Mouse (Mus musculus) midbrain, embryonic 12.5 days (tissue): ENCODE measurements around the gene Naa38. TPM values are rescaled to one million over a fixed set of nuclear protein-coding genes. Genes with fewer than 3 reads are reported as not detected.
A peak's percentile ranks its signal among the peaks of the same experiment; 100 is the strongest.
"Not testable (repeated sequence)": the region's sequence is repeated elsewhere in the genome, so short reads cannot be mapped to it uniquely, and the experiment has no call there.

Experiments used
- ATAC-seq: fragments of 200-750 bp; cut with Nextera tagmentation; 2 replicates; pipeline ENCODE4 v1.8.0; 2017; ENCODE audit warnings: low read depth, moderate TSS enrichment, moderate library complexity; ENCODE audit not compliant: low FRiP score
- H3K27ac ChIP-seq: fragments of 300-500 bp; sonication (generic); replicated peaks from 2 replicates; pipeline ENCODE4 v1.5.1; 2016; ENCODE audit warnings: mild to moderate bottlenecking
- H3K27me3 ChIP-seq: fragments of 300-500 bp; sonication (generic); 2 replicates; pipeline ENCODE4 v1.6.1; 2016; ENCODE audit warnings: mild to moderate bottlenecking
- H3K36me3 ChIP-seq: fragments of 300-500 bp; sonication (generic); 2 replicates; pipeline ENCODE4 v1.6.1; 2016
- H3K4me1 ChIP-seq: fragments of 300-500 bp; sonication (generic); 2 replicates; pipeline ENCODE4 v1.6.1; 2016
- H3K4me2 ChIP-seq: fragments of 300-500 bp; sonication (generic); replicated peaks from 2 replicates; pipeline ENCODE4 v1.6.1; 2016; ENCODE audit warnings: mild to moderate bottlenecking, moderate library complexity
- H3K4me3 ChIP-seq: fragments of 300-500 bp; sonication (generic); 2 replicates; pipeline ENCODE4 v1.5.1; 2016; ENCODE audit warnings: mild to moderate bottlenecking
- H3K9ac ChIP-seq: fragments of 300-500 bp; sonication (generic); replicated peaks from 2 replicates; pipeline ENCODE4 v1.6.1; 2016; ENCODE audit warnings: mild to moderate bottlenecking, moderate library complexity
- H3K9me3 ChIP-seq: fragments of 300-500 bp; sonication (generic); 2 replicates; pipeline ENCODE4 v1.6.1; 2016; ENCODE audit warnings: mild to moderate bottlenecking
- WGBS: fragments of 180-500 bp; shearing (Covaris S2); methylation state at CpG from one replicate; pipeline ENCODE4 v1.1.7; 2016; 5-methylcytosine and 5-hydroxymethylcytosine counted together
- polyA plus RNA-seq: library from polyadenylated mRNA; unstranded; fragments of >200 nt; fragmentation: Nextera tagmentation; extraction: Ambion mirVana; gene quantifications from 2 replicates; pipeline ENCODE4 v1.2.1, GENCODE M21; 2016

Naa38 gene
- polyA plus RNA-seq, result 98.9 and 105 TPM in 2 replicates

DNA sequence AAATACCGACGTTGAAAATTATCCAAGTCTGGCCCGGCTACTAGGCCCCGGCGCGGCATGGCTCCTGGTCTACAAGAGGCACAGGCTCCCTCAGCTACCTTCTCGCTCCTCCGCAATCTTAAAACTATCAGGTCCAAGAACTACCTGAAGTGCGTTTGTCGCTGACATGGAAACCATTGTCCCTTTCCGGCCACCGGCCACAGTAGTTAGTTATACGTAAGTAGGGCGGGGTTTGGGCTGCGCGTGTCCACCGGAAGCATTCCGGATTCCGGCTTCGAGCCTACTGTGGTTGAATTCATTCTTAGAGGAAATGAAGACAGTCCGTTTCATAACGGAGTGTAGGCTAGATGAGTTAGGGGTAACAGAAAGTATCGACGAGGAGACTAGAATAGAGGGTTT is at the start of gene Naa38, which contains the start of gene Cyb5d1:
Gene Naa38, plus strand, starts transcription at position 253 of the 399 bp plus-strand sequence.
Gene Cyb5d1, minus strand, starts transcription at position 397 of the 399 bp plus-strand sequence.
- H3K27ac ChIP-seq, result peak within 1 kb of the TSS; percentile 94
- peak within 1 kb of the TSS; percentile 81 for H3K4me2 ChIP-seq
- ATAC-seq, result peak; percentile 72
- H3K4me1 ChIP-seq, result peaks cover 42% of the 10 kb centered on the region
- peak within 1 kb of the TSS; percentile 82 for H3K9ac ChIP-seq
- peaks cover 15% of the 10 kb centered on the region for H3K36me3 ChIP-seq
- WGBS, result under 1% methylated on average over 24 of the region's 24 CpGs
- H3K27me3 ChIP-seq, result peaks cover 18% of the 10 kb centered on the region
- peak within 1 kb of the TSS; percentile 70 for H3K4me3 ChIP-seq
- H3K9me3 ChIP-seq, result not testable (repeated sequence)

DNA sequence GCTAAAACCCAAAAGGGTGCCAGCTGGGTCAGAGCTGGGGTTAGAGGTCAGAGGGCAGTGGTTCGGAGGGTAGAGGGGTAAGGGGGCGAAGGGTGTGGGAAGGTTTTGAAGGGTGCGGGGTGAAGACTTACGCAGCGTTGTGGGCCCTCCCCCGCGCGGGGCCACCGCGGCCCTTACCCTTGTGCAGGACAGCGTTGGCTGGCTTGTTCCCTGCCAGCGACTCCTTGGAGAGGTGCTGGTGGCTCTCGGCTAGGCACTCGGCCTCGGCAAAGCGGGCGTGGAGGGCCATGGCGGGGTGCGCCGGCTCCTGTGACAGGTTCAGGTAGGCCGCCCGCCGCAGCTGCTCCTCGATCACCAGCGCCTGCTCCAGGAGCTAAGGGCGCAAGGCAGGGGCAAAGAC is 48.8 kb upstream of the Naa38 start:
- Histone ChIP-seq H3K9ac (no peak overlapping the region), H3K4me2 (no peak overlapping the region), H3K27me3 (no peaks in the 10 kb centered on the region), H3K36me3 (peaks cover 84% of the 10 kb centered on the region), H3K9me3 (no peaks in the 10 kb centered on the region), H3K4me1 (peaks cover 2% of the 10 kb centered on the region), H3K27ac (no peak overlapping the region), H3K4me3 (no peak overlapping the region)
- 91% methylated on average over 24 of the region's 26 CpGs for WGBS
- no peak for ATAC-seq

DNA sequence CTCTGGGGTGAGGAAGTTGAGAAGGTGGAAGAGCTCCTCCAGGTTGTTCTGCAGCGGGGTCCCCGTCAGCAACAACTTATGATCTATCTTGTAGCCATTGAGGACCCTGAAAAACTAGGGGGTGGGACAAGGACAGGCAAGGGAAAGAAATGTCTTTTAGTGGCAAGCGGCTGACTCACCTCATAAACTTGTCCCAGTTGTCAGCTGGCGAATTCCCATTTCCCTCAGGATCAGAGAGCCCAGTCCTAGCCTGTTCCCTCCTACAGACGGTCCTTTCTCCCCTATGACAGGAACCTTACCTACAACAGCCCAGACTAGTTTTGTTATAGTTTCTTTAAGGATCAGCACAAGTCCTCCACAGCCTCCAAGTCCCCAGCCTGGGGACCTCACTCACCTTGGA is 38.7 kb upstream of the Naa38 start:
- H3K4me2 ChIP-seq, result no peak overlapping the region
- H3K9me3 ChIP-seq, result no peaks in the 10 kb centered on the region
- no peak overlapping the region for H3K4me3 ChIP-seq
- no peaks in the 10 kb centered on the region for H3K4me1 ChIP-seq
- no peaks in the 10 kb centered on the region for H3K27me3 ChIP-seq
- H3K9ac ChIP-seq, result no peak overlapping the region
- ATAC-seq, result no peak
- H3K27ac ChIP-seq, result no peak overlapping the region
- WGBS, result 91% methylated on average over 5 of the region's 5 CpGs
- peaks cover 97% of the 10 kb centered on the region for H3K36me3 ChIP-seq

DNA sequence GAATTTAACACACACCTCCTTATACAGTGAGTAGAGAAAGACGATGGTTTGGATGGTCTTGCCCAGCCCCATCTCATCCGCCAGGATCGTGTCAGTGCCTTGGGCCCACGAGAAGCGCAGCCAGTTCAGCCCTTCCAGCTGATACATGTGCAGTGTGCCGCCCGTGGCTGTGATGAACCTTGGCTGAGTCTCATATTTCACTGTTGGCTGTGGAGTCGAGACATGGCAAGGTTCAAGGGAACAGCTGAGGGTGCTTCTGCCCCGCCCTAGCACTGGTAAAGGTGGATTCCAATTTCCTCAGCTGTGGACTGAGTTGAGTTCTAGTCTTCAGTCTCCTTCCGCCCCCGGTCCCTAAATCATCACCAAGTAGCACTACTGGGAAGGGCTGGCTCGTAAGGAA is 37.6 kb upstream of the Naa38 start:
- no peak overlapping the region for H3K27ac ChIP-seq
- no peak for ATAC-seq
- no peak overlapping the region for H3K4me3 ChIP-seq
- 0 out of 2 replicates have a peak, but pooled peaks cover 4% of the 10 kb centered on the region for H3K4me1 ChIP-seq
- H3K9me3 ChIP-seq, result no peaks in the 10 kb centered on the region
- WGBS, result 95% methylated on average over 12 of the region's 12 CpGs
- no peak overlapping the region for H3K9ac ChIP-seq
- H3K36me3 ChIP-seq, result peaks cover 96% of the 10 kb centered on the region
- no peaks in the 10 kb centered on the region for H3K27me3 ChIP-seq
- H3K4me2 ChIP-seq, result no peak overlapping the region

DNA sequence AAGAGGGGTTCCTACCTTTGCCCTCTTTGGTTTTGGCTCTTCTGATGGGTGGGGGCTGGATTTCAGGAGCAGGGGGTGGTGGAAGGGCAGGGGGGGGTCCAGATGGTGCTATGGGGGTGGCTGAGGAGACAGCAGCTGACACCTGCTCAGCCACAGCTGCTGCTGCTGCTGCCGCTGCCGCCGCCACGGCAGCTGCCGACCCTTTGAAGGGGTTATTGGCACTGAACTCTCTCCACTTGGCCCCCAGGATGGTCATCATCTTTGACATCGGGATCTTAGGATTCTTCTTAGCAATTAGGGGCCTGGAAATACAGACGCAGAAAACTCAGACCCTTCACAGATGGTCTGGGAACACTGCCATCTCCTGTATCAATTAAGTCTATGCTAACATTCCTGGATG is 33.3 kb upstream of the Naa38 start:
- no peak overlapping the region for H3K9ac ChIP-seq
- no peak overlapping the region for H3K4me2 ChIP-seq
- H3K36me3 ChIP-seq, result peaks cover 72% of the 10 kb centered on the region
- ATAC-seq, result no peak
- H3K27me3 ChIP-seq, result no peaks in the 10 kb centered on the region
- H3K9me3 ChIP-seq, result no peaks in the 10 kb centered on the region
- H3K27ac ChIP-seq, result no peak overlapping the region
- H3K4me3 ChIP-seq, result no peak overlapping the region
- H3K4me1 ChIP-seq, result peaks cover 28% of the 10 kb centered on the region
- 74% methylated on average over 7 of the region's 7 CpGs for WGBS

DNA sequence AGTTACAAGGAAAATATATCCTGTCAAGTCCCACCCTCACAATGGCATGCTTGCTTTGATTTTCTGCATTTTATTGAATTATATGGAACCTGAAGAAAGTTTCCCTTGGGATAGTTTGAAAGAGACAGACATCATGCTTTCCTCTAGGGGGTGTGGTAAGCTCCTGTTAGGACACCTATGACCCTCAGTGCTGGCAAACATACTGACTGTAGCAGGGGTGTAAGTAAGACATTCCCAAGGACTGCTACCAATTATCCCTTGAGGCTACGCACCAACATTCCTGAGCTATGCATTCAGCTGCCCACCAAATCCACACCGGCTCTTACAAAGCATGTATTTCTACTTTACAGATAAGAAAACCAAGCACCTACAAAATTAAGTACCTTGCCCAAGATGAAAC is 32.8 kb upstream of the Naa38 start:
- no peak for ATAC-seq
- H3K27ac ChIP-seq, result no peak overlapping the region
- H3K27me3 ChIP-seq, result no peaks in the 10 kb centered on the region
- H3K4me3 ChIP-seq, result no peak overlapping the region
- H3K4me1 ChIP-seq, result peaks cover 31% of the 10 kb centered on the region
- H3K9ac ChIP-seq, result no peak overlapping the region
- peaks cover 67% of the 10 kb centered on the region for H3K36me3 ChIP-seq
- 90% methylated on average over 2 of the region's 2 CpGs for WGBS
- no peak overlapping the region for H3K4me2 ChIP-seq
- no peaks in the 10 kb centered on the region for H3K9me3 ChIP-seq

DNA sequence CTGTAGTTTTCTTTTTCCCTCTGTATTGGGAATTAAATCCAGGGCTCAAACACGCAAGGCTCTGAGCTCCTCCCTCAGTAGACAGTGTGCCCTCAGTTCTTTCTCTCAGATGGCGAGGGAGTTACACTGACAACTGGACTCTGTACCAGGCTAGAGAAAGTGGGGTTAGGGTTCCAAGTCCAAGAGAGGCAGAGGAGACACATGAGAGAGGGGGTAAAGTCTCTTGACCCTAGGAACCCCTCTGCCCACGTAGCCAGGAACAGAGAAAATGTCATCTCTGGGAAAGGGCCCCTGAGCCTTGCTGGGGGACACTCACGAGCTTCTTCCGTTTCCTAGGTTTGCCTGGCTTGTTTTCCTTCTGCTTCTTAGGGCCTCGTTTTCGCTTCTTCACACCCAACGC is 30.9 kb upstream of the Naa38 start:
- Histone ChIP-seq H3K27ac (peak overlapping the region; percentile 100), H3K27me3 (no peaks in the 10 kb centered on the region), H3K9me3 (no peaks in the 10 kb centered on the region), H3K4me3 (no peak overlapping the region), H3K36me3 (peaks cover 50% of the 10 kb centered on the region), H3K4me2 (peak overlapping the region; percentile 87), H3K9ac (peak overlapping the region; percentile 37; the same call in 1 of the 2 replicates), H3K4me1 (peaks cover 39% of the 10 kb centered on the region)
- 51% methylated on average over 8 of the region's 8 CpGs for WGBS
- ATAC-seq, result no peak

DNA sequence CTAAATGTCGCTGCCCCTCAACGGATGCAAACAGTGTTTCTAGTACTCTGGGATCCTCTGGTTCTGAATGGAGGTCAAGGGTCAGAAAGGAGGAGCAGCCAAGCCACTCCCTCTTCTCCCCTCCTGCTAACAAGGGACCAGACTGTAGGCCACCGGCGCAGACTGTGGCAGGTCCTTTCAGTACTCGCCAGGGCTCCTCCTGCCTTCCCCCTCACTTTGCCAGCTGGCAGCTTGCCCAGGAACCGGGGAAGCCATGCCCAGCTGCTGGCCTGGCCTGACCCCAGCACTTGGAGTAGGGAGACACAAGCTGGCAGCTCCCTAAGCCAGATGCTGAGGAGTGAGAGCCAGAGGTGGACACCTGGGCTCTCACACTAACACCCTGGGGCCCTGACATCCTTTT is 30.4 kb upstream of the Naa38 start:
- H3K27me3 ChIP-seq, result no peaks in the 10 kb centered on the region
- H3K36me3 ChIP-seq, result peaks cover 45% of the 10 kb centered on the region
- ATAC-seq, result no peak
- under 1% methylated on average over 6 of the region's 6 CpGs for WGBS
- H3K9me3 ChIP-seq, result no peaks in the 10 kb centered on the region
- no peak overlapping the region for H3K4me3 ChIP-seq
- peak overlapping the region; percentile 37; the same call in 1 of the 2 replicates for H3K9ac ChIP-seq
- H3K4me1 ChIP-seq, result peaks cover 42% of the 10 kb centered on the region
- peak overlapping the region; percentile 87 for H3K4me2 ChIP-seq
- H3K27ac ChIP-seq, result peak overlapping the region; percentile 100

DNA sequence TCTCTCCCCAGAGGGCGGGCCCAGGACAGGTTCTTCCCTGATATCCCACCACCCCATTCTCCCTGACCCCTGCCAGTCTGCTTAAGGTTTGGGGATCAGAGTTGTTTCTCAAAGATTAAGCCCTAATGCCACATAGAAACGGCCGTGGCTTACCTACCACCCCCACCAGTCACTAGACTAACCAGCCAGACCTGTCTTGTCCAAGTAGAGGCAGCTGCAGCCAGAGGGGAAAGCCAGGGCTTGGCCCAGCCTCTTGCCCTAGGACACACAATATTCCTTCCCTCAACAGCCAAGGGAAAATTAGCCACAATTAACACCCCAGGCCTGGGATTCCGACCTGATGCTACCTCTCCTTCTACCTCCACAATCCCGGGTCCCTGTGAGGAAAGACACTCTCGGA is 29.6 kb upstream of the Naa38 start:
- Histone ChIP-seq H3K9me3 (no peaks in the 10 kb centered on the region), H3K4me1 (peaks cover 47% of the 10 kb centered on the region), H3K27ac (peak overlapping the region; percentile 100), H3K9ac (peak overlapping the region; percentile 67), H3K36me3 (peaks cover 37% of the 10 kb centered on the region), H3K4me2 (peak overlapping the region; percentile 87), H3K4me3 (peak overlapping the region; percentile 98), H3K27me3 (no peaks in the 10 kb centered on the region)
- whole genome bisulfite sequencing, result 22% methylated on average over 6 of the region's 6 CpGs
- no peak for ATAC-seq

DNA sequence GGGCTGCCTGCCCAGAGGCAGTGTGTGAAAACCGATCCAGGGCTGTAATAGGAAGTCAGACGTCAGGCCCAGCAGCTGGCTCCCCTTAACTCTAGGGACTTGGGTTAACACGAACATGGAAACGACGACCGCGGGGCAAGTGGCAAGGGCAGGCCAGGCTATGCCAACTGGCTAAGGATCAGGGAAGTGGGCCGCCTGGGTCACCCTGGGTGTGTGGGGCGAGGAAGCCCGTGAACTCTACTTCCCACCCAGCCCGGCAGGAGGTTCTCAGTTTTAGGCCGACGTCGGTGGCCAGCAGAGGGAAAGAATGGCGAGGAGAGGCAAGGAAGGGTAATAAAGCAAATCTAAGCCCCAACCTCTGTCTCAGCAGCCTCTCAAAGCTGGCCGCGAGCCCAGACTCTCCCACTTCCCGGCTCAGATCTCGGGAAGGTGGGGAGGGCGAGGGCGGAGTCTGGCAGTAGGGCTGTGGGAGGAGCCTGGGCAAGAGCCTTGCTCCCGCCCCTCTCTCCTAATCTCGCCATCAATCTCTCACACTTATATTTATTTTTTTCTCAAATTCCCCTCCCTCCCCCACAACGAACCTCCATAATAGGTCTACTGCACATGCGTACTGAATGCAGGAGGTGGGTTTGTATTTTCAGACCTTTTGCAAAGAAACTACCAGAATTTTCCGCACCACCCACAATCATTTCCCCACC is 29.0 kb upstream of the Naa38 start:
- Histone ChIP-seq H3K4me2 (peak overlapping the region; percentile 87), H3K36me3 (peaks cover 33% of the 10 kb centered on the region), H3K4me1 (peaks cover 53% of the 10 kb centered on the region), H3K9ac (peak overlapping the region; percentile 99), H3K4me3 (peak overlapping the region; percentile 98), H3K9me3 (no peaks in the 10 kb centered on the region), H3K27me3 (no peaks in the 10 kb centered on the region), H3K27ac (peak overlapping the region; percentile 100)
- peak; percentile 77 for ATAC-seq
- WGBS, result under 1% methylated on average over 26 of the region's 26 CpGs

DNA sequence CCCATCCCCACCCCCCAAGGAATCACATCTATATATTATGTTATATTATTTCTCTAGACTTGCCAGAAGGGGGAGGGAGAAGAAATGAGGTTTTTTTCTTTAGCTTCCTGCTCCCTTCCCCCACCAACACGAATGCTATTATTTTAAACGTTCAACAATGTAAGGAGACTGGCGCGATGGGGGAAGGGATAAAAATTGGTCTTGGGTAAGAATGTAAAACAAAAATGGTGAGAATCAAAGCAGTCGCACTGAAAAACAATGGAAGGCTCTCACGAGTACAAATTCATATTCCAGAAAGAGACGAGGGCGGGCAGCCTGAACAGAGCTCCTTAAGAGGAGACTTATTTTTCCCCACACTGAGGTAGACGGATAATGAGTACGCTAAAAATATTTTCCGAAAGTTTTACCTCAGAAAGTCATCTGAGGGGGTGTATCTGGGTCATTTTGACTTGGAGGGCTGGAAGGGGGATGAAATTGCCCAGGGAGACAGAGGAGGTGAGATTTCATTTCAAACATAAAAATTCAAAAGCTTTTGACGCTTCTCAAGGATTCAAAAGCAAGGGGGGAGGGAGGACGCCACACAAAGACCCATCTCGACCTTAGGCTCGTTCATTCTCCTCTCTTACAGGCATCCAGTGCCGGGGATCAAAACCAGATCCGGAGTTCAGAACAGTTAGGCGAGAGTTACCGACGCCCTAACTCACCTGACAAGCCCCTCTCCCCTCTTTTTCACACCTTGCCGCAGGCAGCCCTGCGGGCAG is 28.3 kb upstream of the Naa38 start:
- under 1% methylated on average over 22 of the region's 22 CpGs for WGBS
- H3K36me3 ChIP-seq, result peaks cover 26% of the 10 kb centered on the region
- peaks cover 60% of the 10 kb centered on the region for H3K4me1 ChIP-seq
- H3K4me3 ChIP-seq, result peak overlapping the region; percentile 98
- peak overlapping the region; percentile 99 for H3K9ac ChIP-seq
- no peaks in the 10 kb centered on the region for H3K27me3 ChIP-seq
- H3K9me3 ChIP-seq, result no peaks in the 10 kb centered on the region
- ATAC-seq, result no peak
- H3K27ac ChIP-seq, result peak overlapping the region; percentile 100
- H3K4me2 ChIP-seq, result peak overlapping the region; percentile 87
